Mouse (Mus musculus) MEL (cell line): Measurements from ENCODE around the gene Ffar1. TPM values are rescaled to one million over a fixed set of nuclear protein-coding genes. Genes with fewer than 3 reads are reported as not detected.

ENCODE experiments used
- DNase-seq: peaks from one replicate; pipeline ENCODE4 v3.0.0; 2011; ENCODE audit warnings: low read depth, low spot score
- H3K27ac ChIP-seq: 2 replicates; pipeline ENCODE4 v1.5.1; 2012; ENCODE audit warnings: low read depth, mild to moderate bottlenecking, control low read depth, low read length, moderate library complexity; ENCODE audit not compliant: control insufficient read depth
- H3K27me3 ChIP-seq, 2 experiments: fragments of 150-350 bp in 1 of 2; sonication (generic) in 1 of 2; 2 replicates each; pipeline ENCODE4 v1.6.1; 2012; ENCODE audit warnings: low read length in 2 of 2, mild to moderate bottlenecking in 2 of 2, improper control_type of control experiment in 1 of 2, moderate library complexity in 1 of 2; ENCODE audit not compliant: insufficient read depth in 2 of 2, control insufficient read depth in 1 of 2
- H3K36me3 ChIP-seq, 2 experiments: 2 replicates each; pipeline ENCODE4 v1.6.1; 2012 to 2014; ENCODE audit warnings: low read length in 2 of 2, improper control_type of control experiment in 1 of 2, inconsistent platforms in 1 of 2, mild to moderate bottlenecking in 1 of 2; ENCODE audit not compliant: insufficient read depth in 2 of 2, control insufficient read depth in 1 of 2
- H3K4me1 ChIP-seq, 2 experiments: fragments of 150-350 bp in 1 of 2; sonication (generic) in 1 of 2; 2 replicates each; pipeline ENCODE4 v1.6.1; 2012; ENCODE audit warnings: low read length in 2 of 2, improper control_type of control experiment in 1 of 2, mild to moderate bottlenecking in 1 of 2; ENCODE audit not compliant: insufficient read depth in 2 of 2, control insufficient read depth in 1 of 2
- H3K4me3 ChIP-seq, 2 experiments: fragments of 150-350 bp in 1 of 2; sonication (generic) in 1 of 2; 2 replicates each; pipeline ENCODE4 v1.5.1; 2012; ENCODE audit warnings: low read depth in 2 of 2, low read length in 2 of 2, mild to moderate bottlenecking in 2 of 2, moderate library complexity in 2 of 2, control low read depth in 1 of 2, improper control_type of control experiment in 1 of 2; ENCODE audit not compliant: control insufficient read depth in 1 of 2, insufficient read depth in 1 of 2
- H3K79me2 ChIP-seq: 2 replicates; pipeline ENCODE4 v1.6.1; 2012; ENCODE audit warnings: mild to moderate bottlenecking, low read length, moderate library complexity; ENCODE audit not compliant: control insufficient read depth, poor library complexity, insufficient read depth
- H3K9ac ChIP-seq: 2 replicates; pipeline ENCODE4 v1.6.1; 2012; ENCODE audit warnings: low read depth, mild to moderate bottlenecking, control low read depth, low read length, moderate library complexity; ENCODE audit not compliant: control insufficient read depth, poor library complexity, severe bottlenecking
- H3K9me3 ChIP-seq: fragments of 150-350 bp; sonication (generic); replicated peaks from 2 replicates; pipeline ENCODE4 v1.6.1; 2012; ENCODE audit warnings: mild to moderate bottlenecking, low read length, improper control_type of control experiment, moderate library complexity; ENCODE audit not compliant: insufficient read depth
- BHLHE40 ChIP-seq: IDR thresholded peaks from 2 replicates; pipeline ENCODE4 v1.6.1; 2012; ENCODE audit warnings: low read depth, mild to moderate bottlenecking, inconsistent platforms, low read length, improper control_type of control experiment, borderline replicate concordance
- CHD2 ChIP-seq: IDR thresholded peaks from 2 replicates; pipeline ENCODE4 v1.6.1; 2011; ENCODE audit warnings: low read length, improper control_type of control experiment
- E2F4 ChIP-seq: IDR thresholded peaks from 2 replicates; pipeline ENCODE4 v1.6.1; 2011; ENCODE audit warnings: low read depth, low read length, improper control_type of control experiment, borderline replicate concordance
- ELF1 ChIP-seq: IDR thresholded peaks from 2 replicates; pipeline ENCODE4 v1.6.1; 2014; ENCODE audit warnings: low read depth, mild to moderate bottlenecking, inconsistent platforms, low read length, improper control_type of control experiment, moderate library complexity
- ETS1 ChIP-seq: IDR thresholded peaks from 2 replicates; pipeline ENCODE4 v1.6.1; 2012; ENCODE audit warnings: low read depth, mild to moderate bottlenecking, inconsistent platforms, low read length, improper control_type of control experiment, moderate library complexity
- GABPA ChIP-seq: IDR thresholded peaks from 2 replicates; pipeline ENCODE4 v1.6.1; 2012; ENCODE audit warnings: low read depth, mild to moderate bottlenecking, inconsistent platforms, low read length, improper control_type of control experiment, moderate library complexity
- JUND ChIP-seq: IDR thresholded peaks from 2 replicates; pipeline ENCODE4 v1.6.1; 2011; ENCODE audit warnings: low read depth, mild to moderate bottlenecking, improper control_type of control experiment, low read length
- KAT2A ChIP-seq: conservative IDR thresholded peaks from 2 replicates; pipeline ENCODE4 v1.6.1; 2012; ENCODE audit warnings: low read depth, low read length, improper control_type of control experiment, inconsistent platforms
- MAFK ChIP-seq: IDR thresholded peaks from 2 replicates; pipeline ENCODE4 v1.6.1; 2011; ENCODE audit warnings: low read depth, mild to moderate bottlenecking, low read length, improper control_type of control experiment, borderline replicate concordance
- MAX ChIP-seq: IDR thresholded peaks from 2 replicates; pipeline ENCODE4 v1.6.1; 2011; ENCODE audit warnings: low read length, improper control_type of control experiment
- MAZ ChIP-seq: IDR thresholded peaks from 2 replicates; pipeline ENCODE4 v1.6.1; 2012; ENCODE audit warnings: low read depth, mild to moderate bottlenecking, inconsistent platforms, low read length, improper control_type of control experiment
- MEF2A ChIP-seq: IDR thresholded peaks from 2 replicates; pipeline ENCODE4 v1.6.1; 2014; ENCODE audit warnings: low read depth, mild to moderate bottlenecking, inconsistent platforms, low read length, improper control_type of control experiment; ENCODE audit not compliant: poor library complexity, insufficient replicate concordance, severe bottlenecking; ENCODE audit errors: extremely low read depth
- MXI1 ChIP-seq: IDR thresholded peaks from 2 replicates; pipeline ENCODE4 v1.6.1; 2011; ENCODE audit warnings: mild to moderate bottlenecking, low read depth, low read length, improper control_type of control experiment
- MYC ChIP-seq: IDR thresholded peaks from 2 replicates; pipeline ENCODE4 v1.6.1; 2011; ENCODE audit warnings: low read depth, mild to moderate bottlenecking, low read length, improper control_type of control experiment, moderate library complexity
- NELFE ChIP-seq: IDR thresholded peaks from 2 replicates; pipeline ENCODE4 v1.6.1; 2011; ENCODE audit warnings: low read depth, low read length, improper control_type of control experiment
- POLR2A ChIP-seq, 2 experiments: IDR thresholded peaks; 2 replicates each; pipeline ENCODE4 v1.6.1; 2011 to 2012; ENCODE audit warnings: low read length in 2 of 2, mild to moderate bottlenecking in 2 of 2, control low read depth in 1 of 2, improper control_type of control experiment in 1 of 2, low read depth in 1 of 2, moderate library complexity in 1 of 2; ENCODE audit not compliant: control insufficient read depth in 1 of 2, insufficient read depth in 1 of 2, poor library complexity in 1 of 2
- POLR2AphosphoS2 ChIP-seq: IDR thresholded peaks from 2 replicates; pipeline ENCODE4 v1.6.1; 2011; ENCODE audit warnings: low read length, improper control_type of control experiment
- POLR2AphosphoS5 ChIP-seq: IDR thresholded peaks from 2 replicates; pipeline ENCODE4 v1.6.1; 2012; ENCODE audit warnings: low read depth, borderline replicate concordance, mild to moderate bottlenecking, inconsistent platforms, low read length, moderate library complexity, mixed read lengths
- RAD21 ChIP-seq: IDR thresholded peaks from 2 replicates; pipeline ENCODE4 v1.6.1; 2011; ENCODE audit warnings: mild to moderate bottlenecking, low read depth, low read length, improper control_type of control experiment
- RCOR1 ChIP-seq: IDR thresholded peaks from 2 replicates; pipeline ENCODE4 v1.6.1; 2012; ENCODE audit warnings: low read depth, mild to moderate bottlenecking, inconsistent platforms, low read length, improper control_type of control experiment
- TAL1 ChIP-seq: IDR thresholded peaks from 2 replicates; pipeline ENCODE4 v1.6.1; 2012; ENCODE audit warnings: mild to moderate bottlenecking, inconsistent platforms, low read length, moderate library complexity, mixed read lengths
- TCF12 ChIP-seq: IDR thresholded peaks from 2 replicates; pipeline ENCODE4 v1.6.1; 2014; ENCODE audit warnings: low read depth, mild to moderate bottlenecking, inconsistent platforms, low read length, improper control_type of control experiment, moderate library complexity
- USF2 ChIP-seq, 2 experiments: IDR thresholded peaks; 2 replicates each; pipeline ENCODE4 v1.6.1; 2011 to 2012; ENCODE audit warnings: improper control_type of control experiment in 2 of 2, low read length in 2 of 2, borderline replicate concordance in 1 of 2, inconsistent platforms in 1 of 2, low read depth in 1 of 2, mild to moderate bottlenecking in 1 of 2; ENCODE audit not compliant: insufficient read depth in 1 of 2
- ZKSCAN1 ChIP-seq: IDR thresholded peaks from 2 replicates; pipeline ENCODE4 v1.6.1; 2012; ENCODE audit warnings: low read depth, mild to moderate bottlenecking, inconsistent platforms, low read length, improper control_type of control experiment, moderate library complexity
- ZNF384 ChIP-seq: IDR thresholded peaks from 2 replicates; pipeline ENCODE4 v1.6.1; 2012; ENCODE audit warnings: low read depth, mild to moderate bottlenecking, inconsistent platforms, low read length, improper control_type of control experiment
- polyA plus RNA-seq, 2 experiments: library from polyadenylated mRNA; stranded (reverse) in 1 of 2; unstranded in 1 of 2; fragments of >175 nt in 1 of 2; fragments of >200 nt in 1 of 2; gene quantifications; 2 replicates each; pipeline versions ENCODE4 v1.2.1 to v1.2.4; 2012; ENCODE audit warnings: low replicate concordance in 2 of 2, low read depth in 1 of 2; ENCODE audit not compliant: insufficient read length in 2 of 2, insufficient read depth in 1 of 2, missing spikeins in 1 of 2
- total RNA-seq: library from RNA; depleted of rRNA; stranded (reverse); fragments of 300-350 nt; gene quantifications from 2 replicates; pipeline ENCODE4 v1.2.3, GENCODE M21; 2012; rRNA removed

The Ffar1 gene
- total RNA-seq (not detected in 2 replicates), polyA plus RNA-seq (not detected)

DNA sequence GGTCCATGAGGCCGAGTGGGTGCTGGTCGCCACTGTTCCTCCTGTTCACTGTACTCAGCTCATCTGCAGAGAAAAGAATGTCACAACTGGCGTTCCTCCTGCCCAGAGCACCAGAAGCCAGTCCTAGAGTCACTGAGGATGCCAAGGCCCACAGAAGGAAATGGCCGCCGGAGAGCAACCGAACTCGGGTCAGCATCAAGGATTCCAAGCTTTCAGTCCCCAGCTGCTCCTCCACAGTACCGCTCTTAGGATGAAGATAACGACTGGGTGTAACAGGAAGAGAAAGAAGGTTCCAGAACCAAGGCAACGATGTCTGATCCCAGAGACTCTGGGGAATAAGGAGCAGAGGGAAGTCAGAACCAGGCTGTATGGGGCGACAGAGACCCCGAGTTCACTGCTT is at the start of gene Ffar1:
Gene Ffar1 (minus strand): TSS at position 101 of the 400 bp plus-strand sequence.
- no peak for DNase-seq
- H3K9ac ChIP-seq: no peak within 1 kb of the TSS
- H3K4me3 ChIP-seq: no peak within 1 kb of the TSS
- H3K9me3 ChIP-seq: no peaks in the 10 kb centered on the region
- H3K36me3 ChIP-seq: no peaks in the 10 kb centered on the region
- TF ChIP-seq MAZ (no peak), MAFK (no peak), JUND (no peak), MEF2A (no peak), E2F4 (no peak), ZNF384 (no peak), ETS1 (no peak), GABPA (no peak), MXI1 (no peak), USF2 (IDR thresholded peaks at IDR 0.05; ENCODE audit: borderline replicate concordance in 1 of 2, insufficient read depth in 1 of 2, low read depth in 1 of 2, low read length in 2 of 2) (no peak), POLR2AphosphoS5 (no peak), TAL1 (no peak), POLR2A (IDR thresholded peaks at IDR 0.05; ENCODE audit: control insufficient read depth in 1 of 2, insufficient read depth in 1 of 2, low read depth in 1 of 2, low read length in 2 of 2, poor library complexity in 1 of 2) (no peak)
- no peaks in the 10 kb centered on the region for H3K79me2 ChIP-seq
- H3K27ac ChIP-seq: no peak within 1 kb of the TSS
- peaks cover 0 to 5% of the 10 kb centered on the region in 2 experiments; a peak in 2 of 4 replicates for H3K4me1 ChIP-seq
- peaks cover 0 to 2% of the 10 kb centered on the region in 2 experiments; a peak in 2 of 4 replicates for H3K27me3 ChIP-seq

DNA sequence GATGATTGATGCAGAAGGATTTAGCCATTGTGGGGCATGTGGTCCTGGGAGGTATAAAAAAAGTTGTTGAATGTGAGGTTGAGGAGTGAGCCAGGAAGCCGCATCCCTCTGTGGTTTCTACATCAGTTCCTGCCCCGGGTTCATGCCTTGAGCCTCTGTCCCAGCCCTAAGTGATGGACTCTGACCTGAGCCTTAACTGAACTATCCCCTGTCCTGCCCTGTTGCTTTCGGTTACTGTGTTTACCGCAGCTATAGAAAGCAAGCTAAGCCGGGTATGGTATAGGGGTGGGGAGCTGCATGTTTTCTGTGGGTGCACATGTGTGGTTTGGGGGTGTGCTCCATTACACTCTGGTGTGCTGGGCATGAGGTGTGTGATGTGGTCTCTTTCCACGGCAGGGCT is 48.4 kb upstream of the Ffar1 start:
- H3K4me3 ChIP-seq: no peak overlapping the region
- no peaks in the 10 kb centered on the region for H3K4me1 ChIP-seq
- no peaks in the 10 kb centered on the region for H3K79me2 ChIP-seq
- peaks cover 0 to 7% of the 10 kb centered on the region in 2 experiments; a peak in 3 of 4 replicates for H3K27me3 ChIP-seq
- no peak for DNase-seq
- no peaks in the 10 kb centered on the region for H3K9me3 ChIP-seq
- no peak for TF ChIP-seq RAD21
- TF ChIP-seq MAX: no peak
- no peak for TF ChIP-seq MYC
- TF ChIP-seq ELF1: no peak
- no peak for TF ChIP-seq POLR2AphosphoS2
- no peak for TF ChIP-seq TCF12
- no peak for TF ChIP-seq CHD2
- no peak for TF ChIP-seq ZKSCAN1
- no peak for TF ChIP-seq ETS1
- TF ChIP-seq KAT2A: no peak
- no peak for TF ChIP-seq BHLHE40
- TF ChIP-seq GABPA: no peak
- TF ChIP-seq POLR2A (IDR thresholded peaks at IDR 0.05; ENCODE audit: control insufficient read depth in 1 of 2, insufficient read depth in 1 of 2, low read depth in 1 of 2, low read length in 2 of 2, poor library complexity in 1 of 2): no peak
- no peak for TF ChIP-seq NELFE
- no peak for TF ChIP-seq JUND
- no peak for TF ChIP-seq RCOR1
- no peak for TF ChIP-seq POLR2AphosphoS5
- no peak for TF ChIP-seq E2F4
- no peak for TF ChIP-seq TAL1
- TF ChIP-seq, all 39 proteins: peak for 0
- no peak overlapping the region for H3K27ac ChIP-seq
- no peaks in the 10 kb centered on the region for H3K36me3 ChIP-seq
- H3K9ac ChIP-seq: no peak overlapping the region
